Comparison of ENCODE assay signal across 15 mouse cellular contexts in genomic region chr7:83014725-83015690, GRCm38 (mm10).
A peak's percentile ranks its signal among the peaks of the same experiment; 100 is the strongest.
DNase-seq lines count a peak whose midpoint lies in the region; ATAC-seq lines count a peak whose summit lies in the region.
"Had no signal": no experiment of that assay in that cellular context is flagged by ENCODE, and none has a peak within 500 bp of the region (broad histone marks: within the 10 kb centered on the region; RNA-seq: fewer than 3 reads in every experiment).

No protein-coding gene starts in this region.

- no peak overlapping the region for H3K9ac ChIP-seq in neural tube, embryonic 12.5 days
- H3K9ac ChIP-seq in hindbrain, embryonic 13.5 days, result 0 out of 2 replicates have a peak overlapping the region, but pooled peaks have one; percentile 10
- no peak overlapping the region for H3K9ac ChIP-seq in midbrain, embryonic 15.5 days
- H3K9ac ChIP-seq: embryonic facial prominence, embryonic 13.5 days; liver, embryonic 12.5 days had no signal

- WGBS in neural tube, embryonic 12.5 days, result 35% methylated on average over 7 of the region's 7 CpGs
- 16% methylated on average over 7 of the region's 7 CpGs for WGBS in hindbrain, embryonic 13.5 days
- 15% methylated on average over 7 of the region's 7 CpGs for WGBS in midbrain, embryonic 15.5 days

- no peak overlapping the region for H3K27ac ChIP-seq in neural tube, embryonic 12.5 days
- H3K27ac ChIP-seq in hindbrain, embryonic 13.5 days, result peak overlapping the region; percentile 40
- peak overlapping the region; percentile 55 for H3K27ac ChIP-seq in midbrain, embryonic 15.5 days
- H3K27ac ChIP-seq: embryonic facial prominence, embryonic 13.5 days; liver, embryonic 12.5 days; macrophage had no signal

- no peak overlapping the region for H3K4me3 ChIP-seq in neural tube, embryonic 12.5 days
- no peak overlapping the region for H3K4me3 ChIP-seq in hindbrain, embryonic 13.5 days
- H3K4me3 ChIP-seq in midbrain, embryonic 15.5 days, result no peak overlapping the region
- H3K4me3 ChIP-seq: embryonic facial prominence, embryonic 13.5 days; liver, embryonic 12.5 days had no signal

- H3K36me3 ChIP-seq in neural tube, embryonic 12.5 days, result no peaks in the 10 kb centered on the region
- no peaks in the 10 kb centered on the region for H3K36me3 ChIP-seq in hindbrain, embryonic 13.5 days
- H3K36me3 ChIP-seq in midbrain, embryonic 15.5 days (replicated peaks), result no peaks in the 10 kb centered on the region
- H3K36me3 ChIP-seq: embryonic facial prominence, embryonic 13.5 days; liver, embryonic 12.5 days had no signal

- ATAC-seq in neural tube, embryonic 12.5 days (ENCODE audit: low FRiP score, low read depth), result no peak
- ATAC-seq in hindbrain, embryonic 13.5 days (ENCODE audit: low FRiP score), result no peak
- ATAC-seq in midbrain, embryonic 15.5 days (replicated peaks), result peak; percentile 56; the same call in 1 of the 2 replicates
- no peak for ATAC-seq in monocyte, adult 5-6 weeks (replicated peaks; ENCODE audit: insufficient number of reproducible peaks, low FRiP score, low TSS enrichment, poor library complexity, severe bottlenecking)
- ATAC-seq: CD4-positive, CD25-positive, alpha-beta regulatory T cell, adult 4 months; liver, embryonic 12.5 days had no signal

- 0 out of 2 replicates have a peak overlapping the region, but pooled peaks have one; percentile 4 for H3K4me2 ChIP-seq in neural tube, embryonic 12.5 days (replicated peaks)
- H3K4me2 ChIP-seq in hindbrain, embryonic 13.5 days, result no peak overlapping the region
- no peak overlapping the region for H3K4me2 ChIP-seq in midbrain, embryonic 15.5 days
- H3K4me2 ChIP-seq: embryonic facial prominence, embryonic 13.5 days; liver, embryonic 12.5 days had no signal

- no peaks in the 10 kb centered on the region for H3K9me3 ChIP-seq in neural tube, embryonic 12.5 days
- no peaks in the 10 kb centered on the region for H3K9me3 ChIP-seq in hindbrain, embryonic 13.5 days
- no peaks in the 10 kb centered on the region for H3K9me3 ChIP-seq in midbrain, embryonic 15.5 days
- H3K9me3 ChIP-seq: embryonic facial prominence, embryonic 13.5 days; liver, embryonic 12.5 days had no signal

- peaks cover 8% of the 10 kb centered on the region; the same call in 1 of the 2 replicates for H3K4me1 ChIP-seq in neural tube, embryonic 12.5 days
- H3K4me1 ChIP-seq in hindbrain, embryonic 13.5 days (replicated peaks), result peaks cover 12% of the 10 kb centered on the region
- peaks cover 13% of the 10 kb centered on the region for H3K4me1 ChIP-seq in midbrain, embryonic 15.5 days
- H3K4me1 ChIP-seq: embryonic facial prominence, embryonic 13.5 days; liver, embryonic 12.5 days had no signal

- H3K27me3 ChIP-seq in neural tube, embryonic 12.5 days (replicated peaks), result no peaks in the 10 kb centered on the region
- H3K27me3 ChIP-seq in hindbrain, embryonic 13.5 days, result no peaks in the 10 kb centered on the region
- H3K27me3 ChIP-seq in midbrain, embryonic 15.5 days (replicated peaks), result no peaks in the 10 kb centered on the region
- H3K27me3 ChIP-seq: embryonic facial prominence, embryonic 13.5 days; liver, embryonic 12.5 days had no signal

- no peak for DNase-seq in neural tube, embryonic 10.5 days (ENCODE audit: extremely low spot score, low spot score)
- no peak for DNase-seq in thymus, postnatal 14 days
- no peak for DNase-seq in lung, postnatal 25 days (ENCODE audit: low spot score)
- no peak for DNase-seq in thymus, postnatal 0 days (ENCODE audit: low spot score)
- DNase-seq: adrenal gland, postnatal 10 days; kidney, adult 18-20 months; thymus, postnatal 36 days had no signal
